Mouse (Mus musculus) cerebellum, adult (tissue): ENCODE results near the gene Paox.
"Not testable (repeated sequence)": the region's sequence is repeated elsewhere in the genome, so short reads cannot be mapped to it uniquely, and the experiment has no call there.

Experiments used
- ATAC-seq: cut with Nextera tagmentation; 2 replicates; pipeline ENCODE4 v1.9.2; 2017; ENCODE audit warnings: mild to moderate bottlenecking, moderate library complexity, mixed read lengths; ENCODE audit not compliant: insufficient number of reproducible peaks, low FRiP score, low TSS enrichment

Paox gene

DNA sequence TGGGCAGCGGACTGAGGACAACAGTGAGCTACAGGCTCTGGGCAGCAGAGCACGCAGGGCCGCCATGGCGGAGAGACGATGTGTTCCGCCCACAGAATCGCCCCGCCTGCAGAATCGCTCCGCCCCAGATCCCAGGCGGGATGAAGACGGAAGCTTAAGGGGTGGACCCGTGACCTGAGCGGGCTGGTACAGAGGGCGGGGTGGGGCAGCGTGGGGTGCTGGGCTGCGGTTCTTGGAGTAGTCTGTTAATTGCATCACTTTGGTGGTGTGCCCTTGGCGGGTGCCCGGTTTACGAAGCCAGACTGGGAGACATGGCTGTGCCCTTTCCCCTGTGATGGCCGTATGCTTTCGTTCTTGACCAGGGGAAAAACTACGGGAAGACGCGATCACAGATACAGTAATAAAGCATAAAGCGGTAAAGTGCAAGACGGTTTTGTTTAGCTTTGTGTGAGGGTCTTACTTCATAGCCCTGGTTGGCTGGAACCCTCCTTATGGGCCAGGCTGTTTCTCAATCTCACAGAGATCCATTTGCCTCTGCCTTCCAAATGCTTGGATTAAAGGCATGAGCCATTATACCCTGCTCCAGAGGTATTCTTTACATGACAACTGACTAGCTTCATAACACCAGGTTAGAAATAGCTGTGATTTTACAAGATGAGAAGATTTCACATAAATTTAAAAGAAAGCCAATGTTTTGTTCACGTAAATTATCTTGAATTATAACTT lies 893 bp downstream of the Paox start, which contains the start of gene Echs1:
TSS of gene Echs1 (minus strand) at position 148 of the 726 bp plus-strand sequence.
- peak; percentile 98 for ATAC-seq

DNA sequence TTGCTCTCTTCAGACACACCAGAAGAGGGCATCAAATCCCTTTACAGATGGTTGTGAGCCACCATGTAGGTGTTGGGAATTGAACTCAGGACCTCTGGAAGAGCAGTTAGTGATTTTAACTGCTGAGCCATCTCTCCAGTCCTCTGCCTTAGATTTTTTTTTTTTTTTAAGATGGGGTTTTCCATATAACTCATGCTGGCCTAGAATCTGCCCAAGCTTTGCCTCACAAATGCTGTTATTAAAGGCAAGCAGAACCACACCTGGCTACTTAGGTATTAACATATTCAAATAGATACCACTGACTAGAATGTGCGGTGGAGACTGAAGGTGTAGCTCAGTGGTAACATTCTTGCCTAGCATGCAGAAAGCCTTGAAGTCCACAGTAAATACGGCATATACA lies 4.9 kb downstream of the Paox start:
- ATAC-seq: no peak

DNA sequence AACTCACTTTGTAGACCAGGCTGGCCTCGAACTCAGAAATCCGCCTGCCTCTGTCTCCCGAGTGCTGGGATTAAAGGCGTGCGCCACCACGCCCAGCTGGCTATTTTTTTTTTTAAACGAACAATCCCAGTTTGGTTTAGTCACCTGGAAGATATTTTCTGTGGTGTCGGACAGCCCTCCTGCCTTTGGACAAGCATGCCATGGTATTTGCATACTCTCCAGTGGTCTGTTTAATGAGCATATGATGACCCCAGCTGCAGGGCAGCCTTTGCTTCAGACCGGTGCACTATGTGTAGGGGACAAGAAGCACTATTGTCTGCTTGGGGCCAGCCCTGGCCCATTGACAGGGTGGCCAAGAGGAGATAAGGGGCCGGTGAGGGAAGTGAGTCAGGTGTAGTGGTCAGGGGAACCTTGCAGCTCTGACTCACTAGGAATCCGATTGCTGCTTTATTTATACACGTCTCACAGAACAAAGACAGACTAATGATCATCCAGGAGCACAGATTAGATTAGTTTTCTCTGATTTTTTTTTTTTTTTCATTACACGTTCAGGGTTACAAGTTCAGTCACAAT lies 5.8 kb downstream of the Paox start:
- ATAC-seq: no peak

DNA sequence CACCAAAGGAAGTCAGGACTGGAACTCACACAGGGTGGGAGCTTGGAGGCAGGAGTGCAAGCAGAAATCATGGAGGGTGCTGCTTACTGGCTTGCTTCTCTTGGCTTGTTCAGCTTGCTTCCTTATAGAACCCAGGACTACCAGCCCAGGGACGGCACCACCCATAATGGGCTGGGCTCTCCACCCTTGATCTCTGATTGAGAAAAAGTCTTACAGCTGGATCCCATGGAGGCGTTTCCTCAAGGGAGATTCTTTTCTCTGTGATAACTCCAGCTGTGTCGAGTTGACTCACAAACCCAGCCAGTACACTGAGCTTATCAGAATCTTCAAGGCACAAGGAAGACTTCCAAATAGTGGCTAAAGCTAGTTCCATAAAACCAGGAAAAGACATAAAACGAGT lies 7.2 kb downstream of the Paox start:
- ATAC-seq: no peak

DNA sequence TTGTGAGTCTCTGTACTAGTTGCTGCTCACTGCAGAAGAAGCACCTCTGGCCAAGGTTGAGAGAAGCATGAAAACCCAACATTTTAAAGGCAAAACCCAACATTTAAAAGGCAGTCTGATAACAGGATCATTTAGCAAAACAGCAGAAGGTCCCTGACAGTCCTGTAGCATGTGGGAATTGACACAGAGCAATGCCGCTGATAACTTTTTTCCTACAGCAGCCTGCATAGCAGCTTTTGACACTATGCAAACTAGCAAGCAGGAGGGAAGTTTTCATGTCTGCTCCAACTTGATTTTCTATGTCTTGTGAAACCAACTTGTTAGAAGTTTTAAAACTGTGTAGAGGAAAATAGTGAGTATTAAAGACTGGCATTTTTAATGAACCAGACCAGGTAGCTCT lies 8.8 kb downstream of the Paox start:
- no peak for ATAC-seq

DNA sequence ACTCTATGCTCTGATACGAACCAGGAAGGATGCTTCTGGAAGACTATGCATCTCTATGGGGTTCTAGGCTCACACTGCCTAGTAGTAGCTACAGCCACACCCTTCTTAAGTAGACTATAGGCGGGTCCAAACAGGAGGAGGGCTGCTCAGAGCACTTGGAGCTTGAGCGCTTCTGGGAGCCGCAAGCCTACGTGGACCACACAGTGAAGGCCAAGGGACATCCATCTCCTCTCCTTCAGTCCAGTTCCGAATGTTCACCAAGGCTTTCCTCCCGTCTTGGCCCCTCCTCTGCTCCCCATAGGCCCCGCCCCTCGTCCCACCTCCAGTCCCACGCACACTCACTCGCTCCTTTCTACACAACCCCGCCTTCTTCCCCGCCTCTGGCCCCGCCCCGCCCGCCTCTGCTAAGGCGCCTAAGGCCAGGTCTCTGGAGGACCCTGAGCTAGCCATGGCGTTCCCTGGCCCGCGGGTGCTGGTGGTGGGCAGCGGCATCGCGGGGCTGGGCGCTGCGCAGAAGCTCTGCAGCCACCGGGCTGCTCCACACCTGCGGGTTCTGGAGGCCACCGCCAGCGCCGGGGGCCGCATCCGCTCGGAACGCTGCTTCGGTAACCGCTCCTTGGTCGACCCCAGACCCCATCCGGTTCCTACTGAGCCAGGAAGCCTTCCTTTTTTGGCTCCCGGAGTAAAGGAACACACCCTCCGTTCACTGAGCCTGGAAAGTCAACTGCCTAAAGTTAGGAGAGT lies 9.9 kb downstream of the Paox start:
- ATAC-seq: peak; percentile 94

DNA sequence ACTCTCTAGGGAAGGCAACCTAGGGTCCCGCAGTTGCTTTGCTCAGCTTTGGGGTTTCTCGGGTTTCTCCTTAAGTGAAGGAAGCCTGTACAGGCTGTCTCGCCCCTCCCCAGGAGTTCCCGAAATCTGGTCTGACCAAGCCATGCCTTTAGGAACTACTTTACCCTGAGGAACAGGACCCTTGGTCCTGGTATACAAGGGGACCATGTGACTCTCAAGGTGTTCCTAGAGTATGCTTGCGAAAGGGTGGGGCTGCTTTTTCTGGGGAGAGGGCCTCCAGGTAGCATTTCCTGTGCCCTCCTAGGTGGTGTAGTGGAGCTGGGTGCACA lies 10.4 kb downstream of the Paox start:
- no peak for ATAC-seq

DNA sequence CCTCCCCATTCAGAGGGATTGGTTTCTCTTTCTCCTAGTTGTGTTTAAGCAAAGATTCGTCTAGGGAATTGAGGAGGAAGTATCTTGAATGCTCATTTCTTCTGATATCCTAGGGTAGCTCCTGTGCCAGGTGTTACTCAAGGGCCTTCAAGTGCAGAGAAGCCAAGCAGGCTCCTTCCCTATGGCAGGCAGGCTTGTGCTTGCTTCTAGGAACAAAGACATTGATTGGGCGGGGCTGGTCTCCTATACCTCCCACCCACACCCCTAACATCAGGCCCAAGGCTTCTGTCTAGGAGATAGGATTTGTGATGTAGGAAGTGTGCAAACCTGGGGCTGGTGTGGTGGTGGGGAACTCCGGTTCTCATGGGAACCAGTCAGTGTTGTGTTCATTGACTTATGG lies 11.3 kb downstream of the Paox start:
- no peak for ATAC-seq

DNA sequence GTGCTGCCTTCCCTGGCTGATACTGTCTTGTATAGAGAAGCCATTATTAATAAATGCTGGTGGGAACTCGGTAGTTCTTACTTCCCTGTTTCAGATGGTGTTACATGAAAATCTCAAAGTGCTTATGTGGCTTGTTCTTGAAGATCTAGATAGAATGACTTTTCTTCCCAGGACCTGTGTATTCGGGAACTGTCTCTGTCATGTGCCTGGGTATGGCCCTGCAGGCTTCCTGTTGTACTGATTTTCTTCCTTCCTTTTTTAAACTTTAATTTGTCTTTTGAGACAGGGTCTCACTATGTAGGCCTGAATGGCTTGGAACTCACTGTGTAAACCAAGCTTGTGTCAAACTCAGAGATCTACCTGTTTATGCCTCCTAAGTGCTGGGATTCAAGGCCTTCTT lies 12.3 kb downstream of the Paox start:
- no peak for ATAC-seq

DNA sequence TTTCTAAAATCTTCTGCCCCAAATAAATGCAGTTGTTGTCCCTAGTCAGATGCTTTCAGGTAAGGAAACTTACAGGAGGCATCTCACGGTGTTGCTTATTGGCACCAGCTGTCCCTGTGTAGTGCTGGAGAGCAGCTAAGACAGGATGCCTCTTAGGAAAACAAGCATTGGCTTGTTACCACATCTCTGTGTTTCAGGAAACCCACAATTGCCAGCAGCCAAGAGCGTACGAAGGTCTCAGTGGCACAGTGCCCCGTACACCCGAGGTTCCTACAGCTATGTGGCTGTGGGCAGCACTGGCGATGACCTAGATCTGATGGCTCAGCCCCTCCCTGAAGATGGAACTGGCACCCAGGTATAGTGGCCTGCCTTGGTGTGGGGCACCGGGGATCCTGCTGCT lies 16.6 kb downstream of the Paox start:
- ATAC-seq: not testable (repeated sequence)

DNA sequence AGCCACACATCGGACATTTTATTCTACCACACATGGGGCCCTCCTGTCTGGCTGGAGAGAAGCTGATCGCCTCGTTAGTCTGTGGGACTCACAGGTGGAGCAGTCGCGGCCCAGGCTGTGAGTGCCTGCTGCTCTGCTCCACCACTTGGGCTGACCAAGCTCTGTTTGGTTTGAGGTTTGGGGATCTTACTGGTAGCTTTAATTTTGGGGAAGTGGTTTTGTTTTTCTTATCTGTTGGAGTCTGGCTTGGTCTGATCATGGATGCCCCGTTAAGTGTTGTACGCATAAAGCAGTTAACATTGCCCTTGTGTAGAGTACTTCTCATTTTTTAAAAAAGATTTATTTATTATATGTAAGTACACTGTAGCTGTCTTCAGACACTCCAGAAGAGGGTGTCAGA lies 18.4 kb downstream of the Paox start:
- not testable (repeated sequence) for ATAC-seq

DNA sequence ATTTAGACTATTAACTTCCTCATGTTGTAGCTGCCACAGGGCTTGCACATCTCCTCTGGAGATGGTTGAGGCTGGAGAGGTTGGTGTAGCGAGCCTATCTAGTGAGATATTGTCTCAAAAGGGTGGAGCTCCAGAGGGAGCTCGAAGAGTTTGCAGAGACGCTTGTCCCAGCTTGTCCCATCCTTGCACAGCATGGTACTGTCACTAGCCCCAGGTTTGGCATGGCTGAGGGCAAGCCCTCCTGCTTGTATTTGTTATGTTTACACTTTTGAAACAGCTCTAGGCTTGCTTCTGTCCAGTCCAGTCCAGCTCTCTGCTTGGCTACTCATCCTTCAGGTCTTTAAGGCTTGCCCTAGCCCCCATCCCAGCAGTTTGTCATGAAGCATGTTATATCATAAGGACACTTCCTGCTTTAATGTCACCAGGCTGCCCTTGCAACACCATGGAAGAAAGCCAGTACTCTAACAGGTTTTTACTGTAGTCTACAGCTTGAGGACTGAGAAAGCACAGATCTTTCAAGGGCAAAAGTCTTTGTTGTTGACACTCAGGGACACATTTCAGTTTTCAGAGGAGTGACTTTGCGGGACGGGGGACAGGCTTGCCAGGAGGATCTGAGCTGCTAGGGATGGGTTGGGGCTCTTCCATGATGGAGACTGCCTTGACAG lies 19.6 kb downstream of the Paox start:
- ATAC-seq: no peak

DNA sequence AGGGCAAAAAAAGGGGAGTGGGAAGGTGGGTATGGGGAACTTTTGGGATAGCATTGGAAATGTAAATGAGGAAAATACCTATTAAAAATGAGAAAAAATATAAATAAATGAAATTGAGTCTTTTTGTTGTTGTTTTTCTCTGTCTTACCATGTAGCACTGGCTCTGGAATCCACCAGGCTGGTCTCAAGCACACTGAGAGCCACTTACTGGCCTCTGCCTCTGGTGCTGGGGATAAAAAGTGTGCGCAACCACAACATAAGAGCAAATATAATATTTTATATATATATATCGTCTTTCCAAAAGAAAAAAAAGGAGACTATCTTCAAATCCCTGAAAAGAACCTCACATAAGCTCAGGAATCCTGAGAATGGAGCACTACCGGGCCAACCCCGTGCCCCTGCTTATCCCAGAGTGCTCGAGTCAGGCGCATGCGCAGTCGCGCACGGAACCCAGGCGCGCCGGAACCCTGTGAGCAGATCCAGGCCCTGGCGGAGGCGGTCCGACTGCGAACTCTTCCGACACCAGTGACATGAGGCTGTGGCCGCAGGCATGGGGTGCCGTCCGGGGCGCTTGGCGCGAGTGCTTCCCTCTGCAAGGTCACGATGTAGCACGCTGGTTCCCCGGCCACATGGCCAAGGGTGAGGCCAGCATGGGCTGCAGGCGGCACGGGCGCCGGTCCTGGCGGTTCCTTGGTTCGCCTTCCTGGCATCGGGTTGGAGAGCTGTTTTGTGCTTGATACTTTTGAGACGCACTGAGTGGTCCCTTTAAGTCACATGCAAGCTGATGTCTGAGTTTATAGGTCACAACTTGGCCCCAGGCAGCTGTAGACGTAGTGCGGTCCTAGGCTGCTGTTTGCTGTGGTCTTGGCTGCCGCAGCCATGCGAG lies 21.8 kb downstream of the Paox start, which contains the start of gene Mtg1:
TSS of gene Mtg1 (plus strand) at position 430 of the 886 bp plus-strand sequence.
- ATAC-seq: peak; percentile 95

DNA sequence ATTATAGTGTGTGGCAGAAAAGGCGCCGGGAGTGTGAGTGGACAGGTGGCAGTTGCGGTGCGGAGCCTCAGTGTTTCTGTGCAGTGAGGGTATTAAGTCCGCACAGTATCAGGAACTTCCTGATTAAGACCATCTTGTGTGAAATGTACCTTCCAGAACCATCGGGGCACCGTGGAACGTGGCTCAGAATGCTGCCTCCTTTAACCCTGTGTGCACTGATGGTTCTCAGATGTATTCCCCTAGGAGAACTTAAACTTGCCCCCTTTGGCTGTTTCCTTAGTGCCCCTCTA lies 22.4 kb downstream of the Paox start:
- ATAC-seq: no peak

DNA sequence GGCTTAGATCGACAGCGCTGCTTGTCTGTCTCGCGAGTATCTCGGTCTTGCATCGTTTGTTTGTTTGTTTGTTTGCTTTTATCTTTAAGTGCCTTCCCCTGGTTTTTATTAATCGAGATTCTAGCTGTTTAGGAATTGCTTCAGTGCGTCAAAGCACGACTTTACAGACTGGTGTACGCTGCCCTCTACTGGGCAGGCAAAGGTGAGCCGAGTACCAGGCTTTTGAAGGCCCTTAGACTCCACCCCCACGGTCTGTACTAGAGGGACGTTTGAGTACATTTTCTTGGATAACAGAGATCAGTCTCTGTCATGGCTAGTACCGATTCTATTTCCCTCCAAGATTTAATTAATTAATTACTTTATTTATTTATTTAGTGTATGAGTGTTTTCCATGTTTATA lies 25.8 kb downstream of the Paox start:
- ATAC-seq: no peak

DNA sequence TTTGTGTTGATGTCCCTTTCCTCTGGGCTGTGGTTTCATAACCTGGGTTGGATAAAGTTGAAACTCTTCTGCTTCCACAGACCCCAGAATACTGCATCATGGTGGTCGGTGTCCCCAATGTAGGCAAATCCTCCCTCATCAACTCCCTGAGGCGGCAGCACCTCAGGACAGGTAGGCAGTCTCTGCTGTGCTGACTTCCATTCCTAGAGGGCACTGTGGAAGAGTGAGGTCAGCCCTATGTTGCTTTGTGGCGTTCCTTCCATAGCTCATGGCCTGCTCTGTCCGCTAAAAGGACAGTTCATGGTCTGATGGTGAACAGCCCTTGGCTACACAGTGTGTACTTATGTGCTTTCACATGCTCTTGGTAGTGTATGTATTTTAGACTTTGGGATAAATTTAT lies 29.0 kb downstream of the Paox start:
- no peak for ATAC-seq

DNA sequence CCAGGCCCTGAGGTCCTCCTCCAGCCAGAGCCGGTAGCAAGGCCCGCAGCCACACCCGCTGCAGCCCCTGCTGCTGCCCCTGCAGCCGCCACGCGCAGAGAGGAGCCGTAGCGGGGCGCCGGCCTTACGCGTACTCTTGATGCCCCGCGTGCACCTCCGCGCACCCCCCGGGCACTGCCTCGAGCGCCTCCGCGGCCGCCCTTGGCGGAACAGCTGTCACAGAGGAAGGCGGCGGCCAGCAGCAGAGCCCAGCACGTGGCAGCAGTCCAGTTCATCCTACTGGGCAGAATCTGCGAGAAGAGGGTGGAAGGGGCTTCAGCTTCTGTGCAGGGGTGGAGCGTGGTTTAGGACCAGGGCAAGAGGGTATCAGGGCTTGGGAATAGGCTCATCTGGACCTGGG lies 37.8 kb downstream of the Paox start:
- 0 out of 2 replicates have a peak, but pooled peaks have one; percentile 23 for ATAC-seq

DNA sequence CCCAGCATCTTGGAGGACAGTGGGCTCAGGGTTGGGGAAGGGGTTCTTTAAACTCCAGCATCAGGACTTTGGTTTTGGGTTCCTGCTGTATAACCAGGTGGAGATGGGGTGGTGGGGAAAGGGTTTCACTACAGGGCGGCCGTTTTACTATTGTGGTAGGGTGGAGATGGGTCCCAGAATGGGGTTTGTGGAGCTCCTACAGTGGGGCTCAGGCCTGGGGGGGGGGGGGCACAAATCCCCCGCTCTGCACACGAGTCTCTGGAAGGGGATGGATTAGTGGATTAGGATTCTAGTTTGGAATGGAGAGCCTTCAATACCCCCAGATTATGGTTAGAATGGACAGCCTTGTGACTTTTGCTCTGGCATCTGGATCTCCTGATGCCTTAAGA lies 38.2 kb downstream of the Paox start:
- no peak; the same call in 1 of the 2 replicates for ATAC-seq

DNA sequence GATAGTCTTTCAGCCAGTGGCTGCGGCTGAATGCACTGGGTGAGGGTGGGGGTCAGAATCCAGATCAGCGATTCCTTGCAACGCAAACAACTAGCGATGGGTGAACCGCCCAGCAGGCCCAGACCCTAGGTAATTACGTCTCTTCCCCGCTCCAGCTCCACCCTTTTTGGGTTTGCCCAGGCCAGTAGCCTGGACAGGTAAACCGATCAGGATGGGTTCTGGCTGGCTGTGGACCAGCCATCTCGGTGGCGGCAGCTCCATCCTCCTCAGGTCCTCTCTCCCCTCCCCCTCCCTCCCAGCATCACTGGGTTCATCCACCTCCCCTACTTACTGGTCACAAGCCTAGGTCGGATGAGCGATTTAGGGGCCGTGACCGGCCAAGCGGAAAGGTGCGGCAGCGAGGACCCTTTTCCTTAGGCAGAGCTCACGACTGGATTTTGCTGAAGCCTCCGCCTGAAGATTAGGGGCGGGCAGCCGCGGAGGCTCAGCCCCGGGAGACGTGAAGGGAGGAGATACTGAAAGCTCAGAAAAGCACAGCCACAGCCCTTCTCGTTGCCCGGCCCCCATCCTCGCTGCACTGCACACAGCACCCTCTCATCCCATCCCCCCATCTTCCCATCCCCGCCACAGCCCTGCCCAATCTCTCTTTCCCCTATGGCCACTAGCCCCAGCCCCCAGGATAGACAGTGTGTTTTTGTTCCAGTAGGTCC lies 38.8 kb downstream of the Paox start, which contains the start of gene Sprn:
TSS of gene Sprn (minus strand) at position 660 of the 710 bp plus-strand sequence.
- peak; percentile 83 for ATAC-seq

DNA sequence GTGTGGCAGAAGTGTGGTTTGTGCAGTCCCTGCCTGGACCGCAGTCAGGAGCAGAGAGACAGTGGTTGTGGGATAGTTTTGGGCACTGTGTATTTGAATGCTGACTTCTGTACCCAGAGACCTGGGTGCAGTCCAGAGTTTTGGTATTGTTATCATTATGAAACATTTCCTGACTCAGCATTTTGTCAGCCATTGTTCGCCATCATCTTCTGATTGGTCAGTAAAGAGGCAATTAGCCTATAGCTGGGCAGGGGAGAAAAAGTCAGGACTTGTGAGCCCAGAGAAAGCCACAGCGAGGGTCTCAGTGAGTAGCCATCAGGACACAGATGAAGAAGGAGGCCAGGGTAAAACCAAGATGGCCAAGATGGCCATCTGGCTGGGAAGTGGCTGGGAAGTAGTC lies 44.8 kb downstream of the Paox start:
- ATAC-seq: no peak
